Mouse (Mus musculus) embryonic fibroblast, embryonic 13.5 days (primary cell): ENCODE results near the gene Csnk1g2. TPM values are rescaled to one million over a fixed set of nuclear protein-coding genes. Genes with fewer than 3 reads are reported as not detected.
A peak's percentile ranks its signal among the peaks of the same experiment; 100 is the strongest.

Experiments
- H3K27ac ChIP-seq: 2 replicates; pipeline ENCODE4 v1.5.1; 2012; ENCODE audit warnings: low read length, control low read depth, inconsistent platforms; ENCODE audit not compliant: insufficient read depth
- H3K4me1 ChIP-seq: 2 replicates; pipeline ENCODE4 v1.6.1; 2011; ENCODE audit warnings: low read length; ENCODE audit not compliant: control insufficient read depth, insufficient read depth
- H3K4me3 ChIP-seq: 2 replicates; pipeline ENCODE4 v1.5.1; 2011; ENCODE audit warnings: mild to moderate bottlenecking, control low read depth, low read length; ENCODE audit not compliant: insufficient read depth
- CTCF ChIP-seq: IDR thresholded peaks from 2 replicates; pipeline ENCODE4 v1.5.1; 2011; ENCODE audit warnings: mild to moderate bottlenecking, control low read depth, low read length, moderate library complexity, borderline replicate concordance; ENCODE audit not compliant: insufficient read depth
- POLR2A ChIP-seq: IDR thresholded peaks from 2 replicates; pipeline ENCODE4 v1.6.1; 2011; ENCODE audit warnings: low read depth, mild to moderate bottlenecking, control low read depth, low read length, moderate library complexity
- polyA plus RNA-seq: library from polyadenylated mRNA; stranded (reverse); fragments of >200 nt; gene quantifications from 2 replicates; pipeline ENCODE4 v1.2.4, GENCODE M21; 2011; ENCODE audit warnings: low read depth; ENCODE audit not compliant: missing spikeins, insufficient read length

The Csnk1g2 gene
- polyA plus RNA-seq, 1 experiment = 92.4 TPM

GRCm38 (mm10) chr10:80610116-80610785 is 12.4 kb upstream of the Csnk1g2 start:
- H3K4me1 ChIP-seq = no peaks in the 10 kb centered on the region
- no peak overlapping the region for H3K4me3 ChIP-seq
- no peak for TF ChIP-seq CTCF
- no peak for TF ChIP-seq POLR2A
- H3K27ac ChIP-seq = no peak overlapping the region

DNA sequence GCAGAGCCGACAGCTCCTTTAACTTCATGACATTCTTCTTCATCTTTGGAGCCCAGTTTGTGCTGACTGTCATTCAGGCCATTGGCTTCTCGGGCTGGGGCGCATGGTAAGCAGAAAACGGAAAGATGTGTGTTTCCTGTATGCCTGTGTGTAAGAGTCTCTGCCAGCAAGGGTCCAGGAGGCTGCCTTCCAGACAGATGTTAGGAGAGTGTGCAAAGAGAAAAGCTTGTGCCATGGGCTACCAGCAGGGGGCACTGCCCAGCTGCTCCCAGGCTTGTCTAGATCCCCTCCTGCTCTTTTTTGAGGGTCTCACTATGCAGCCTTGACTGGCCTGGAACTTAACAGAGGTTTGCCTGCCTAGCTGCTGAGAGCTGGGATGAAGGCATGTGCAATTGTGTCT is 11.6 kb upstream of the Csnk1g2 start:
- Histone ChIP-seq H3K4me1 (no peaks in the 10 kb centered on the region), H3K4me3 (no peak overlapping the region), H3K27ac (no peak overlapping the region)
- TF ChIP-seq POLR2A = no peak
- 0 out of 2 replicates have a peak, but pooled peaks have one; percentile 27 for TF ChIP-seq CTCF

DNA sequence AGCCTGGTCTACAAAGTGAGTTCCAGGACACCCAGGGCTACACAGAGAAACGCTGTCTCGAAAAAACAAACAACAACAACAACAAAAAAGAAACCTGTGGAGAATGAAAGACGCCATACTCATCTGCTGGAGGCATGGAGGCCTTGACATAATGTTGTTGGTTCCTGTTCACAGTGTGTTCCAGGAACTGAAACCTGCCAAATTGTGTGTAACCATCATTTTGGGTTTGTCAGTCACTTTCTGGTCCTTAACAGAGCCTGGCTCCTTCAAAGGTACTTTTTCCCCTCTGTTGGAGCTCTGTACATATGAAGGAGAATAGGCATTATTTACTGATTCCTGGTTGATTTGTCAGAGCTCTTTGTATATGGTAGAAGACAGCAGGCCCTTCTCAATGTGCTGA is 10.7 kb upstream of the Csnk1g2 start:
- no peak overlapping the region for H3K4me3 ChIP-seq

DNA sequence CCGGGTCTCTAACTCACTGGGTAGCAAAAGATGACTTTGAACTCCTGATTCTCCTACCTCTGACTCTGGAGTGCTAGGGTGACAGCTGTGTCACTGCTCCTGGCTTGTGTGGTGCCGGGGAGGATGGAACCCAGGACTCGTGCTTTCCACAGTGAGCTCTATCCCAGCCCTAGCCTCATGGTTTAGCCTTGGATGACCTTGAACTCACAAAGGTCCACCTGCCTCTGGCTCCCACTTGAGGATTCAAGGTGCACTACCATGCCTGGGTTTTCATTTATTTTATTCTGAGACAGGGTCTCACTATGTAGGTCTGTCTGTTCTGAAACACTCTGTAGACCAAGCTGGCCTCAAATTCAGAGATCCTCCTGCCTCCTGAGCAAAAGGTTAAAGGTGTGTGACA is 8.8 kb upstream of the Csnk1g2 start:
- Histone ChIP-seq H3K27ac (no peak overlapping the region), H3K4me3 (no peak overlapping the region), H3K4me1 (no peaks in the 10 kb centered on the region)
- TF ChIP-seq POLR2A = no peak
- TF ChIP-seq CTCF = no peak

More for the DNA sequence above, 10.7 kb upstream of the Csnk1g2 start:
- Histone ChIP-seq H3K4me1 (no peaks in the 10 kb centered on the region), H3K27ac (no peak overlapping the region)
- TF ChIP-seq POLR2A (no peak), CTCF (no peak)

GRCm38 (mm10) chr10:80614351-80614750 is 8.3 kb upstream of the Csnk1g2 start:
- Histone ChIP-seq H3K27ac (no peak overlapping the region), H3K4me1 (no peaks in the 10 kb centered on the region), H3K4me3 (no peak overlapping the region)
- TF ChIP-seq POLR2A (no peak), CTCF (no peak)

- no peak overlapping the region for H3K27ac ChIP-seq
- TF ChIP-seq POLR2A (no peak), CTCF (no peak)
- no peaks in the 10 kb centered on the region for H3K4me1 ChIP-seq
- no peak overlapping the region for H3K4me3 ChIP-seq
Measured at GRCm38 (mm10) chr10:80618181-80618580, 4.5 kb upstream of the Csnk1g2 start.

GRCm38 (mm10) chr10:80619465-80620244 is 3.0 kb upstream of the Csnk1g2 start:
- H3K4me3 ChIP-seq = no peak overlapping the region
- H3K27ac ChIP-seq = no peak overlapping the region
- 0 out of 2 replicates have a peak, but pooled peaks cover 6% of the 10 kb centered on the region for H3K4me1 ChIP-seq
- TF ChIP-seq POLR2A (no peak), CTCF (no peak)

- Histone ChIP-seq H3K27ac (no peak overlapping the region), H3K4me1 (0 out of 2 replicates have a peak, but pooled peaks cover 7% of the 10 kb centered on the region), H3K4me3 (no peak overlapping the region)
- TF ChIP-seq CTCF (no peak), POLR2A (no peak)
Measured at GRCm38 (mm10) chr10:80620365-80620764, 2.3 kb upstream of the Csnk1g2 start.

- H3K4me1 ChIP-seq = 0 out of 2 replicates have a peak, but pooled peaks cover 7% of the 10 kb centered on the region
- no peak for TF ChIP-seq POLR2A
- no peak for TF ChIP-seq CTCF
- peak overlapping the region; percentile 41 for H3K4me3 ChIP-seq
- H3K27ac ChIP-seq = peak overlapping the region; percentile 27
Measured at GRCm38 (mm10) chr10:80620796-80621689, 1.6 kb upstream of the Csnk1g2 start.

DNA sequence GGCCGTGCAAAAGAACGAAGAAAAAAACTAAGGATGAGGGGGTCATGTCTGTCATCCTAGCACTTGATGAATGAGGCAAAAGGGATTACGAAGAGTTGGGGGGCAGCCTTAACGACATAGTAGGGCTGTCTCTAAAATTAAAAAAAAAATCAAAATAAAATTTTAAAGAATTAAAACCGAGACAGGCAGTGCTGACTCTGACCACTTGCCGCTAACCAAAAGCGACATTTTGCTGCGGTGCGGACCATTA is 1.0 kb upstream of the Csnk1g2 start:
- Histone ChIP-seq H3K27ac (peak overlapping the region; percentile 27), H3K4me1 (0 out of 2 replicates have a peak, but pooled peaks cover 7% of the 10 kb centered on the region), H3K4me3 (peak overlapping the region; percentile 41)
- TF ChIP-seq POLR2A = no peak
- no peak for TF ChIP-seq CTCF
